Mouse (Mus musculus): ENCODE data around the gene Slc9a9.

Slc9a9 gene

GRCm38 (mm10) chr9:94922062-94922461 lies 252.4 kb downstream of the Slc9a9 start:
- in situ Hi-C loops (cut with MboI; ENCODE audit: low sequenced_read_pairs), result no loop called here

- in situ Hi-C loops (cut with MboI; ENCODE audit: low sequenced_read_pairs), result no loop called here
Observed at GRCm38 (mm10) chr9:94925845-94926244, 256.1 kb downstream of the Slc9a9 start.

- in situ Hi-C loops (cut with MboI; ENCODE audit: low sequenced_read_pairs), result no loop called here
Observed at GRCm38 (mm10) chr9:94927101-94927500, 257.4 kb downstream of the Slc9a9 start.

- in situ Hi-C loops (cut with MboI; ENCODE audit: low sequenced_read_pairs), result no loop called here
Observed at GRCm38 (mm10) chr9:94945569-94946135, 275.9 kb downstream of the Slc9a9 start.

- in situ Hi-C loops (cut with MboI; ENCODE audit: low sequenced_read_pairs), result no loop called here
Observed at GRCm38 (mm10) chr9:94947246-94947645, 277.5 kb downstream of the Slc9a9 start.

- in situ Hi-C loops (cut with MboI; ENCODE audit: low sequenced_read_pairs), result no loop called here
Observed at GRCm38 (mm10) chr9:94950676-94951075, 281.0 kb downstream of the Slc9a9 start.

- in situ Hi-C loops (cut with MboI; ENCODE audit: low sequenced_read_pairs), result no loop called here
Observed at GRCm38 (mm10) chr9:94955645-94956044, 285.9 kb downstream of the Slc9a9 start.

- in situ Hi-C loops (cut with MboI; ENCODE audit: low sequenced_read_pairs), result no loop called here
Observed at GRCm38 (mm10) chr9:94958382-94958781, 288.7 kb downstream of the Slc9a9 start.

- in situ Hi-C loops (cut with MboI; ENCODE audit: low sequenced_read_pairs), result no loop called here
Observed at GRCm38 (mm10) chr9:94968596-94969120, 298.9 kb downstream of the Slc9a9 start.

- in situ Hi-C loops (cut with MboI; ENCODE audit: low sequenced_read_pairs), result no loop called here
Observed at GRCm38 (mm10) chr9:94969131-94969530, 299.4 kb downstream of the Slc9a9 start.

GRCm38 (mm10) chr9:94972021-94972420 lies 302.3 kb downstream of the Slc9a9 start:
- in situ Hi-C loops (cut with MboI; ENCODE audit: low sequenced_read_pairs), result no loop called here

GRCm38 (mm10) chr9:94972693-94973092 lies 303.0 kb downstream of the Slc9a9 start:
- in situ Hi-C loops (cut with MboI; ENCODE audit: low sequenced_read_pairs), result no loop called here

- in situ Hi-C loops (cut with MboI; ENCODE audit: low sequenced_read_pairs), result no loop called here
Observed at GRCm38 (mm10) chr9:94976191-94976590, 306.5 kb downstream of the Slc9a9 start.

- in situ Hi-C loops (cut with MboI; ENCODE audit: low sequenced_read_pairs), result no loop called here
Observed at GRCm38 (mm10) chr9:94993575-94993974, 323.9 kb downstream of the Slc9a9 start.

- in situ Hi-C loops (cut with MboI; ENCODE audit: low sequenced_read_pairs), result no loop called here
Observed at GRCm38 (mm10) chr9:95020136-95020706, 350.5 kb downstream of the Slc9a9 start.

- in situ Hi-C loops (cut with MboI; ENCODE audit: low sequenced_read_pairs), result no loop called here
Observed at GRCm38 (mm10) chr9:95034140-95034970, 364.6 kb downstream of the Slc9a9 start.

- in situ Hi-C loops (cut with MboI; ENCODE audit: low sequenced_read_pairs), result no loop called here
Observed at GRCm38 (mm10) chr9:95036209-95036608, 366.5 kb downstream of the Slc9a9 start.

GRCm38 (mm10) chr9:95042420-95042819 lies 372.7 kb downstream of the Slc9a9 start:
- in situ Hi-C loops (cut with MboI; ENCODE audit: low sequenced_read_pairs), result no loop called here

GRCm38 (mm10) chr9:95052160-95052559 lies 382.5 kb downstream of the Slc9a9 start:
- in situ Hi-C loops (cut with MboI; ENCODE audit: low sequenced_read_pairs), result no loop called here

- in situ Hi-C loops (cut with MboI; ENCODE audit: low sequenced_read_pairs), result no loop called here
Observed at GRCm38 (mm10) chr9:95053183-95053582, 383.5 kb downstream of the Slc9a9 start.

GRCm38 (mm10) chr9:95055843-95056242 lies 386.1 kb downstream of the Slc9a9 start:
- in situ Hi-C loops (cut with MboI; ENCODE audit: low sequenced_read_pairs), result no loop called here

- in situ Hi-C loops (cut with MboI; ENCODE audit: low sequenced_read_pairs), result no loop called here
Observed at GRCm38 (mm10) chr9:95060702-95061101, 391.0 kb downstream of the Slc9a9 start.

All from CH12F3 (cell line).